Mouse (Mus musculus) frontal cortex, adult (tissue): ENCODE measurements at regions not wholly inside any gene's neighbourhood (a gene's known extent, or its start where the extent isn't known, plus 50 kb on each side); places are given as distances from the start of the nearest gene placed in this dataset.
"Not testable (repeated sequence)": the region's sequence is repeated elsewhere in the genome, so short reads cannot be mapped to it uniquely, and the experiment has no call there.

Source experiments
- ATAC-seq: cut with Nextera tagmentation; 2 replicates; pipeline ENCODE4 v1.9.2; 2017; ENCODE audit warnings: mild to moderate bottlenecking, moderate library complexity, mixed read lengths; ENCODE audit not compliant: low TSS enrichment

GRCm38 (mm10) chr13:7967886-7968285, 234.8 kb upstream of the Adarb2 start:
- ATAC-seq, result no peak

DNA sequence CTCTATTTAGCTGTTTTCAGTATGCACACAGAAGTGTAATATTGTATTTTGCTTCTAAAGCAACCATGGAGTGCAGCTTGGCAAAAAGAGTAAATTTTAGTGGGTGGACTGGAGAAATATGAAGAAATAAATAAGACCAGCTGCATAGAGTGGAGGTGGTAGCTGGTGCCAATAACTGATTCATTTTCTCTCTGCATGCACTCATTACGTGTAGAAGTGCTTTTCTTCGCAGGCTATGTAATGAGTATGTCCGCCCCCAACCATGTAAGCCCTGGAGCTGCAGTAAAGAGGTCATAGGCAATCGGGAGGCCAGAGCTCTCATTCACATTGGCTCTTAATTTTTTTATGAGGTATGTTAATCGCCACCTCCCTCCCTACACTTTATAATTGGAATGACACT, 208.5 kb upstream of the Adarb2 start:
- ATAC-seq, result peak; percentile 96

- not testable (repeated sequence) for ATAC-seq
Observed at GRCm38 (mm10) chr13:8030096-8030495, 172.6 kb upstream of the Adarb2 start.

DNA sequence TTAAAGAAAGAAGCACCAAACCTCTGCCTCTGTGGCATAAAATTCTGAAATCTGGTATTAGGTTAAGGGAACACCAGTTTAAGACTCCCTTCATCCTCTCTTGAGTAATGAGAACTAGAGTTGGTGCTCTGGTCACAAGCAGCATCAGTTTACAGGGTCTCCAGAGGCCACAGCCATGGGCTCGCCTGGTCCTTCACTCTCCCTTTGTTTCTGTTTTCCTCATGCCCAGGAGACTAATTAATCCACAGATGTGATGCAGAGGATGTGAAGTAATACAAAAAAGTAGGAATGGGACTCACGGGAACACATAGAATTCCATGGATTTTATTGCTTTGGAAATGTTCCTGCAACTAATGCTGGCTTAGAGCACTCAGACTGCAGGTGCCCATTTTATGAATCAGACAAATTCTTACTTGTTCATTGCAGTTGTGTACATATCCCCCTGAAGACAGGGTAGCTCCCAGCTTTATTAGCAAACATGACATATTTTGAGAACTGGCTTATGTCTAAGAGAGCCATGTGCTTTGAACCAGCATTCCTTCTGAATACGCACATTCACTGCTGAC, 151.7 kb upstream of the Adarb2 start:
- ATAC-seq, result no peak

GRCm38 (mm10) chr13:8056122-8056818, 146.4 kb upstream of the Adarb2 start:
- peak; percentile 100 for ATAC-seq

DNA sequence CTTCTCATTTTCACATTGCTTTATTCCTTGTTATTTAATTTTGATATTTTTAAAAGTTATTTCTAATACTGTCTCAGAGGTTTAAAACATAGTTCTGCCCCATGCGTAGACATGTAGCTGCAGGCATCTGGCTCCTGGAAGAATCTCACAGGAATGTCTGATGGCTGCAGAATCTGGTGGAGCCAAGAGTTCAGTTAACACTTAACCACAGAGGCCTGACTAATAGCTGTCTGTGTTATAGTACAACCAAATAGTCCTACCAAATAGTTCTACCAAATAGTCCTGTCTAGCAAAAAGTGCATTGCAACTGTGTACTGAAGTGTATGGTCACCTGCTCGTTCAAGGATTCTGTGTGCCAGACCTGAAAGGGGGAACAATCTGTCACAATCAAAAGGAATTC, 115.5 kb upstream of the Adarb2 start:
- no peak for ATAC-seq

DNA sequence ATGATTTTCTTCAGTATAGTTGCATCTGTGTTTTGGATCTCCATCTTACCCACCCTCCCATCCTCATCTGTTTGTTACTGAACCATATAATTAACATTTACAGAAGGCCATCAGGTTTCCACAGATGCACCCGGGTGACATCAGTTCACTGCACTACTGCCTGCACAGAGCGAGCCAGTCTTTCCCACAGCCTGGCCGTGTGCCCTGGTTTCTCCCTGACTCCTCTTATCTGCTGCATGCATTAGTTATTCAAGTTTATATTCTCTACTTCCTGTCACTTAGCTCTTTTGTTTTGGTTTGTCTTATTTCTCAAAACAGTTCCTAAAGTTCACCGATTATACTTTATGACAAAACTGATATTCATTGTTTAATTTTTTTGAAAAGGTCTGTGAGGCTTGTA, 113.1 kb upstream of the Adarb2 start:
- ATAC-seq, result no peak

GRCm38 (mm10) chr13:8108701-8109100, 94.0 kb upstream of the Adarb2 start:
- no peak for ATAC-seq

GRCm38 (mm10) chr13:8112953-8113352, 89.7 kb upstream of the Adarb2 start:
- ATAC-seq, result no peak

- ATAC-seq, result no peak
Observed at GRCm38 (mm10) chr13:8119013-8119412, 83.7 kb upstream of the Adarb2 start.

- ATAC-seq, result no peak
Observed at GRCm38 (mm10) chr13:8119986-8120385, 82.7 kb upstream of the Adarb2 start.

DNA sequence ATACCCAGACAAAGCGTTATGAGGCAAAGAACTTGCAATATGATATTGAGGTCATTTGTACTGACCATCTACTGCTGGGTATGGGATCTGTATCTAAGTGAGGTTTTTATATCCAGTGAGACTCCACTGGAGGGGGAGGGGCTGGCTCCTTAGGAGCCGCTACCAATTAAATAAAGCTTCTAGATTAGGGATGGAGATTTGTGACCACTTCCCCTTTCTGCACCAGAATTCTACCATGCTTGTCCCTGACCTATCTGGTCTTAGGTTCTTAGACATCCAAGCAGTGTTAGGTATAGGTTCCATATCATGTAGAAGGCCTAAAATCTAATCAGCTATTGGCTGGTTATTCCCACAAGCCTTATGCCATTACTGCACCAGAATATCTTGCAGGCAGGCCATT, 67.9 kb upstream of the Adarb2 start:
- no peak for ATAC-seq

- ATAC-seq, result no peak
Observed at GRCm38 (mm10) chr13:8139396-8139795, 63.3 kb upstream of the Adarb2 start.

- no peak for ATAC-seq
Observed at GRCm38 (mm10) chr13:8152168-8152567, 50.5 kb upstream of the Adarb2 start.
